Mouse (Mus musculus): Measurements from ENCODE around the gene Arhgef12. TPM values are rescaled to one million over a fixed set of nuclear protein-coding genes. Genes with fewer than 3 reads are reported as not detected.
"Not testable (repeated sequence)": the region's sequence is repeated elsewhere in the genome, so short reads cannot be mapped to it uniquely, and the experiment has no call there.

Arhgef12 gene
- total RNA-seq, 2 experiments from 2014 or later, result 154 to 160 TPM

DNA sequence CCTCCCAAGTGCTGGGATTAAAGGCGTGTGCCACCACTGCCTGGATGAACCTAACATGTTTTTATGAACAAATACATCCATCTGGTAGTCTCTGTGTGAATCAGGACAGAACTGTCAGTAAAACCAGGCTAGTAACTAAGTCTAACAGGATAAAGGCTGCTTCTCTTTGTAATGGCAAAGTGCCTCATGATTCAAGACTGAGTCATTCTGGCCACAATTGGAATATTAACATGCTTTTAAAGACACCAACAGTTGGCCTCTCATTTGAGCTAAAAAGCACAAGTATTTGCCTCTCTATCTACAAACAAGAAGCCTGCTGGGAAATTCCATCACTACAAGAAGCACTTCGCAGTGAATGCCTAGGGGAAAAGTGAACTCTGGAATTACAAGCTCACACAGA, 91.7 kb downstream of the Arhgef12 start:
- intact Hi-C loops (cut with DNase I), result no loop called here
- no peak for DNase-seq

DNA sequence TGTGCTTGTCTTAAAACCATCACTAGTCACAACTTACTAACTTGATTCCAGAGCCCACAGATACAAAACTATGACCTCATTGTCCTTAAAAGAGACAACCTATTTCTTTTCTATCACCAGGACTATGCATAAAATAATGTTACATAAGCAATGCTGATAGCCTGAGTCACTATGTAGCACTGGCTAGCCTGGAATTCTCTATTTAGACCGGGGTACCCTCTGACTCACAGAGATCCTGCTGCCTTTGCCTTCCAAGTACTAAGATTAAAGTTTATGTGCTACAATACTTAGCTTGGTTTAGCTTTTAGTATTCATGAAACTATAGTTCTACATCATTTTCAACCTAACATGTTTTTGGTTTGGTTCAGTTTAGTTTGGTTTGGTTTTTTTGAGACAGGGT, 92.2 kb downstream of the Arhgef12 start:
- intact Hi-C loops (cut with DNase I), result no loop called here
- no peak for DNase-seq

DNA sequence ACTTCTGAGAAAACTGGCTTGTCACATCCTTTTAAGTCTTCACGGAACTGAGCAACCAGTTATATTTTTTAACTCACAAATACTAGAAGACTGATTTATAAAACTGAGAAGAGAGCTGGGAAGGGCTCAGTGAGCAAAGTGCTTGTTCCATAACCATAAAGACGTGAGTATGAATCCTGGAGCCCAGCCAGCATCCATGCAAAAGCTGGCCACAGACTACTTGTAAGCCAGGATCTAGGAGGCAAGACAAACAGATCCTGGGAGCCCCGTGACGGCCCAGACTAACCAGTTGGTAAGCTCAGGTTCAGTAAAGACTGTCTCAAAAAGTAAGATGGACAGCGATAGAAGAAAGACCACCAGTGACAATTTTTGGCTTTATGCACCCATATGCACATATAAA, 94.5 kb downstream of the Arhgef12 start:
- intact Hi-C loops (cut with DNase I), result no loop called here
- DNase-seq, result no peak

DNA sequence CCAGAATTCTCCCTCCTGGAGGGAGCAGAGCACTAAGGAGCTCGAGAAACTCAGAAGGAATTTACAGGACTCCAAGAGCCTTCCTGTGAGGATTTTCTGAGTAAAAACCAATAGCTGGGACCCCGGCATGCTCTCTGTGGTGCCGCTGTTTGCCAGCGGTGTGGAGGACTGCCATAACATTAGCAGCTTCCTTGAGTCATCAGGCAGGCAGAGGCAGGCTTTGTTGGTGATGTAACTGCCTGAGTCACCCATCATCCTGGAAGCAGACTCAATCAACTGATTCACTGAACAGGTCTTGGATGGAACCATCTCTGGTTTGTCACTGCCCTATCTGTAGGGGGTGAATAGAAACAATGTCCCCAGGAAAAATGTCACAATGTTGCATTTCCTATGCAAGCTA, 96.0 kb downstream of the Arhgef12 start:
- intact Hi-C loops (cut with DNase I), result no loop called here
- DNase-seq, result no peak

DNA sequence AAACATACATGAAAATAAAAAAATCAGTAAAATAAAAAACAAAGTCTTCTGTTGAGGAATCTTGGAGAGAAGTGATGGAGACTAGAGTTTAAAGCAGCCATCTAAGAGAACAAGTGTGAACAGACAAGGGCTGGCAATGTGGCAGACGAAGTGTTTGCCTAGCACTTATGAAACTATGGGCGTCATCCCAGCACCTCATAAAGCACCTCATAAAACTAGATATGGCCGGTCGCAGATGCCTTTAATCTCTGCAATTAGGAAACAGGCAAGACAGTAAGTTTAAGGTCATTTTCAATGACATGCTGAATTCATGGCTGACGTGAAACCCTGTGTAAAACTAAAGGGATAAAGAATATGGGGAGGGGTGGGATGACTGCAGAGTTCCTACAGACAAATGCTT, 103.2 kb downstream of the Arhgef12 start:
- intact Hi-C loops (cut with DNase I), result loop anchor here (5.0 kb wide), 1 partner anchor 283 kb away; no protein-coding TSS in a partner anchor
- no peak for DNase-seq

DNA sequence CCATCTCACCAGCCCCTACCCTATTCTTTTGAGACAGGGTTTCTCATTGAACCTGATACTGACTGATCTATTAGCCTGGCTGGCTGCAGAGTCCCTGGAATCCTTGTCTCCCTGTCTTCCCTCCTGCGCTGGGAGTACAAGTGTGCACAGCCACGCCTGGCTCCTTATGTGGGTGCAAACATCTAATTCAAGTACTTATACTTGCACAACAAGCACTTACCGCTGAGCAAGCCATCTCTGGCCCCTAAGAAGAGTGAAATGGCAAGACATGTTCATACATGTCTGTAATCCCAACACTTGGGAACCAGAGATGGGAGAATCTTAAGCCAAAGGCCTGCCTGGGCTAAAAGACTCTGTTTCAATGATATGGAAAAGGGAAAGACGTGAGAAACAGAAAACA, 104.0 kb downstream of the Arhgef12 start:
- no peak for DNase-seq
- intact Hi-C loops (cut with DNase I), result loop anchor here (5.0 kb wide), 1 partner anchor 284 kb away; no protein-coding TSS in a partner anchor

DNA sequence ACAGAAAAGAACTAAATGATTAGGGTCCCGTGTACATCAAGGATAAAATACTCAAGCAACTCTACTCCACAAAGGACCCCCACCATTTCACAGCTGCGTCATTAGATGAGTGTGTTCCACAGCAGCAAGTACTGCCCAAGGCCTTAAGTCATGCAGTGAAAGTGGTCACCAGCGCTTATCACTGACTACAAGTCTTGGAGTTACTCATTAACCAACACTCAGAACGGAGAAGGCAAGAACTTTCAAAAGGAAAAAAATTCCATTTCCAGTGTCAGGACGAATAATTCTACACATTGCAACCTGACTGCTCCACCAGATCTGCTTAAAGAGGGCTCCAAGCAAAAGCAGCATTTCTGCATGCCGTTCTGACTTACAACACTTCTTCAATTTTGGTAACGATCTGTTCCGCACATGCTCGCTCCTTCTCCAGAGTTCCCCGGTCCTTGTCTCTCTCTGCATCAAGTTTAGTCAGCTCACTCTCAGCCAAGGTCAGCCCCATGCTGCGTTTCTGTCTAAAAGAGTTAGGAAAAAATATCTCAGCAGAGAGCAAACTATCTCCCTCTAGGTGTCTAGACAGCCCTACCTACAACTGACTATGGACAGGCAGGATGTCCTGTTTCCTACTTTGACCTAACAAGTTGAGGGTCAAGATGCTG, 106.3 kb downstream of the Arhgef12 start:
- intact Hi-C loops (cut with DNase I), result loop anchor here (1.0 to 5.0 kb wide), 2 partner anchors 107 to 287 kb away; partner anchors contain the start of gene Arhgef12
- no peak for DNase-seq

DNA sequence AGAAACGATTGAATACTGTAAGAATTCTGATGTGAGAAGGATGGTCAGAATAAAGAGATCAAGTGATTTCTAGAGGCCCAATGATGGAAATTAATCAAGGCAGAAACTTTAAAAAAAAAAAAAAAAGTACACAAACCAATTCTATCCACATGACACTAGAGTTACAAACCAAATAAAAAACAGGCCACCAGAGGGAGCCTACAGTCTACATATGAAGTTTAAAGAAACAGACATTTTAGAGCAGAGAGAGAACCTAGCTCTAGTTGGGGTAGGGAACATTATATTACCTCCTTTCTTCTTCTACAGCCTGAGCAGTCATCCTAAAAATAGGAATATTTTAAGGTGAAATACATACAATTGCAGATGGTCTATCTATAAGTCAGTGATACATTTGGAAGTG, 107.0 kb downstream of the Arhgef12 start:
- DNase-seq, result peak in 1 of 2 experiments; percentile 30
- intact Hi-C loops (cut with DNase I), result loop anchor here (1.0 to 5.0 kb wide), 2 partner anchors 107 to 287 kb away; partner anchors contain the start of gene Arhgef12

DNA sequence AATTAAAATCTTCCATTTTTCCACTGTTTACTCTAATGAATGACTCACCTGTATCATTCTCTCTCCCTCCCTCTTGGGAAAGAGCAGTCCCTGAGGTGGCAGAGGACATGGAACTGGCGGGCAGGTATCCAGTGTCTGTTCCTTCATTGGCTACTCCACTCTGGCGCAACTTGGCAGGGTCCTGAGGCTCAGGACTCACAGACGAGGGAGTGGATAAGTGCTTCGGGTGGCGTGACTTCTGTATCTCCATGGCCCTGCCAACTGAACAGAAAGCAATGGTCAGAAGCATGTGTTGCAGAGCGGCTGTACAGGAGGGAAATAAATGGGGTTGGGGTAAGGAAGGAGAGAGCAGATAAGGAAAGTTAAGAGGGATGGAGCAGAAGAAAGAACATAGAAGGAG, 109.5 kb downstream of the Arhgef12 start:
- peak in 1 of 2 experiments; percentile 26 for DNase-seq
- intact Hi-C loops (cut with DNase I), result no loop called here

DNA sequence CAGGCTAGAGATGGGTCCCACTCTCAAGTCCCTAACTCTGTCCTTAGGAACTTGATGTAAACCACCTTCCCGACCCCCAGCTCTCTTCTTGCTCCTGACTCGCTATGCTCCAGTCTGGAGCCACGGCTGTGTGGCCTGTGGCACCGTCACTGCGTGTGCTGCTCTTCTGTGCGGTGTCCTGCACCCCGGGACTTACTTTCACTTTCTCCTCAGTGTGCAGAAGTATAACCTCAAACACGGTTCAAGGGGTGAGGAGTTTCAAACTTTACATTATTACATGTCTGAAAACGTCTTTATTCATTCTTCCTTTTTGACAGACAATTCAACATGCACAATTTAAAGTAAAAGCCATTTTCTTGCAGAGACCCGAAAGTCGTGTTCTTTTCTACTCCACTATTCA, 111.7 kb downstream of the Arhgef12 start:
- DNase-seq, result no peak
- intact Hi-C loops (cut with DNase I), result no loop called here

DNA sequence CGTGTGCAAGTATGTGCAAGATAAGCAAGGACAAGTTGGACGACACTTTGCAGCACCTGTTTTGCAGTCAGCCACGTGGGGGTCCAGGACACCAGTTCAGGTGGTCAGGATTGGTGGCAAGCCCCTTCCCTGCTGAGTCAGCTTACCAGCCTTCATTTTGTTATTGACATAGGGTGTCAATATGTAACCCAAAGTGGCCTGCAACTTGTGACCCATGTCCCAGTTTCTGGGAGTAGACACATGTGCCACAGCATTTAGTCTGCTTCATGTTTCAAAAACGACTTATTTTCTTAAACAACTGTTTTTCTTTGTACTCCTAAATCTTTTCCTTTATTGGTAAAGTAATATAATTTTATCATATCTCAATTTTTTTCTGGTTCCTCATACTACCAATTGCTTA, 112.3 kb downstream of the Arhgef12 start:
- intact Hi-C loops (cut with DNase I), result no loop called here
- DNase-seq, result no peak

DNA sequence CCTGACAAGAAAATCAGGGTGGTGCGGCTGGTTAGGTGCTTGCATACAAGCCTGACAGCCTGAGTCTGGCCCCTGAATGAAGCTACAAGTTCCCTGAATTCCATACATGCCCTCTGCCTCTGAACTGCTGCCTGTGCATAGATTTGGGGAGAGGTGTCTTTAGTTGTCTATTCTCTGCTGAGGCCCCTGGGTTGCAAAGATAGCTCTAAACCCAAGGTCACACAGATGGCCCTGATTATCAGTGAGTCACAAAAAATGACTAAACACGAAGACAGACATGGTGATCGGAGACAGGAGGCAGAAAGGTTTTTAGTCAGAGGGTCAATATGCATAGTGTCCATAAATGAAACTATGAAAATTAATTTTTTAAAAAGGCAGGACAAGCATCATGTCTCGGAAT, 113.4 kb downstream of the Arhgef12 start:
- DNase-seq, result no peak
- intact Hi-C loops (cut with DNase I), result no loop called here

DNA sequence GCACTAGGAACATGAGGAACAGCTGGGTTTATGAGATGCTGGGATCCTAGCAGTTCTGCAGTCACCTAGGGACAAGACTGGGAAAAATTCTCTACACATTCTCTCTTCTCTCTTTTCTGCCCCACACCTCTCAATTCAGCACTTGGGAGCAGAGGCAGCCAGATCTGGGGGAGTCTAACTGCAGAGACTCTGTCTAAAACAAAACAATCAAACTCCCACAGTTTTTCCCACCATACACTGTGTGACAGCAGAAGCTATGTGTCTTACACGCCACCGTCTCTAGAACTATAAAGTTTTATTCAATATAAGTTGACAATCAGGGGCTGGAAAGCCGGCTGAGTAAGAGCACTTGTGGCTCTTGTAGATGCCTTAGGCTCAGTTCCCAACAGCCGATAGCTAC, 119.1 kb downstream of the Arhgef12 start:
- intact Hi-C loops (cut with DNase I), result no loop called here
- DNase-seq, result no peak

DNA sequence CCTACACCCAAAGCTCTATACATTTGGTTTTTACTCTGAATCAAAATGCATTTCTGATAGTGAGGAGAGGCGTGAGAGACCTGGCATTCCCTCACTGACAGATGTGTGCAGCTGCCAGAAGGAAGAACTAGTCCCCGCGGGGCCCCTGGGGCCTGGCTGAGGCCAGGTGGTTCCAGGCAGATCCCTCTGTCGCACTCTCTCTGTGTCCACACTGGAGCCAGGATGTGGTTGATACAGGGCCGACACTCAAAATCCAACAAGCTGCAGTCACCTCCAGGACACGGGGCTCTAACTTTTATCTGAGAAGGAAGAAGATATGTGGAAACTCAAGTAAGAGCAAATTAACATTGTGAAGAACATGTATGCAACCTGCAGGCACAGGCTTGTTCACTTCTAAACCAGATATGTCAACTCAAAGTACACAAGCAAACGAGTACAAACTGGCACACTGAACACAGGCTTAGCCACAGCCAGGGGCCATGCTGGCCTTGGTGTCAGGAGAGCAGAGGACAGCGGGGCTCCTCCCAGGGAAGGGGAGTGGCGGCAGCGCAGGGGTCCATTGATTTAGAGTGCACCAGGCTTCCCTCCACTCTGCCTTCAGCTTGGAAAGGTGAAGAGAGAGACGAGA, 138.0 kb downstream of the Arhgef12 start:
- DNase-seq, result no peak
- intact Hi-C loops (cut with DNase I), result no loop called here

DNA sequence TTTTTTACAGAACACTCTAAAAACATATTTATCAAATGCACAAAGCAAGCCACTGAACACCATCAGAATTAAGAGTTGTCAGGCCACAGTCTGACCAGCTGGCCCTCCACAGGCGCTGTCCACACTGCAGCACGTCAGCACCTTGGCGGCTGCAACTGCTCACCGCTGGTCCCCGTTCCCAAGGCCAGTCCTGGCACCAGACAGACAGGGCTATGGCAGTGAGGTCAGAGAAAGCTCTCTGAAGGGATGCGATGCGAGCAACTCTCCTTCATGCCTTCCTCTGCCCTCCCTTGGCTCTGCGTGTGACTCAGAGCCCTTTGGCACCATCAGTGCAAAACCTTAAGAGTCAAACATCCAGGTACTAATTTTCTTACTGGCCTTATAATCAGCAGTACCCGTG, 139.3 kb downstream of the Arhgef12 start:
- intact Hi-C loops (cut with DNase I), result no loop called here
- DNase-seq, result no peak

DNA sequence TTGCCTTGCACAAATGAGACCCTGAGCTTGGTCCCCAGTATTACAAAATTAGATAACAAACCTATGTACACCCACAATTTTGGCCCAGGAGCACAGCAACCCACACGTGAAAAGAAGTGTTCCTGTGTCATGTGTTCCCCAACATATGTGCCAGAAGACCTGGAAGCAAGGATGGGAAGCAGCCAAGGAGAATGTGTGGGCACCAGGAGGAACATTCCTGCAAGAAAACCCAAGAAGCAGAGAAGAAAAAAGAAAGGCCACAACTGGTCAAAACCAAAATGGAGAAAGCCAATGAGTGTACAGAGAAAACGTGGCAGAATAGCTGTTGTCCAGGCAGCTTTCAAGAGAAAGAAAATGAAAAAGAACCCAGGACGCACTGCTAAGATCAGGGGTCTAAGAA, 142.2 kb downstream of the Arhgef12 start:
- intact Hi-C loops (cut with DNase I), result not testable (repeated sequence)

DNA sequence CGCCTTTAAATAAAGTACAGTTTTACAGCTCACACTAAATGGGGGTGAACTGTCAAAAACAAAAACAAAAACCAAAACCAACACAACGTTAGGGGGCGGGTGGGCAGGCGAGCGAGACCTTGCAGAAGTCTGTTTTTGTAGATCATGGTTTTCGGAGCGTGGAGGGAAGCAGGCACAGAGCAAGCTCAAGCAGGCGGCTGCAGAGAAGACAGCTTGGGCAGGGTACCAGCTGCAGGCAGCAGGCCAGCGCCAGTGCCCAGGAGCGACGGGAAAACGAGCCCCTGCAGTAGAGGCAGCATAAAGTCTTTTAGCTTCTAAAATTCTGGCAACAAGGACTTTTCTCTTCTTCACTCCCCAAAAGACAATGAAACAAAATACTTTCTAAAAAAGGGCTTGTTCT, 142.7 kb downstream of the Arhgef12 start:
- intact Hi-C loops (cut with DNase I), result no loop called here
- no peak for DNase-seq

More for the DNA sequence above, 142.2 kb downstream of the Arhgef12 start:
- not testable (repeated sequence) for DNase-seq

DNA sequence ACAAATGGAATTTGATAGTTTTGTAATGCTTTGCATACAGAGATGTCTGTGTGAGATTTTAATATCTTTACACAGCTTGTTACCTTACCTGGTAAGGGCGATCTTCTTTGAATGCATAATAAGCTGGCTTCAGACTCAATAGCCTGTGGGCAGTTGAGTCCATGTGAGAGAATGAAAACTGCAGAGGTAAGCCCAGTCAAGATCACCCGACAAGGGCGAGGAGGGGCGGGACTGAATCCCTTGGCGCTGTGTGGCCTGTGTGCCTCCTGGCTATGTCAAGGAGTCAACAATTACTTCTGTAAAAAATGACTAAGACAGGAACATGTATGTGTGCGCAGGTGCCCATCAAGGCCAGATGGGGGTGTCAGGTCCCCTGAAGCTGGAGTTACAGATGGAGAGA, 144.5 kb downstream of the Arhgef12 start:
- no peak for DNase-seq
- intact Hi-C loops (cut with DNase I), result no loop called here

DNA sequence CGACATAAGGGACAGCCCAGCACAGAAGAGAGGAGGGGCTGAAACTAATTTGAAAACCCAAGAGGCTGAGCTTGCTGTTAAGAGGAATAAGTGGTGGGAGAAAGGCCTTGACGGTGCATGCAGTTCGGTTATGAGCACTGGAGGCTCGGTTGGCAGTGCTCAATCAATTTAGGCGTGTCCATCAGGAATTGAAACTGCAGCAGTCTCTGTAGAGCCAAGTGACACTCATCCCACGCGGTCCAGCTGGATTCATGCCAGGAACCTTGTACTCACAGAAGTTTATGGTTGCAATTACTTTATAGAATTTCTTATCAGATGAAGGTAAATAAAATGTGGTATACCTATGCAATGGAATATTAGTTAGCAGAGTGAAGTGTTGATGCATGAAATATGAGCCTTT, 148.6 kb downstream of the Arhgef12 start:
- intact Hi-C loops (cut with DNase I), result no loop called here
- no peak for DNase-seq

DNA sequence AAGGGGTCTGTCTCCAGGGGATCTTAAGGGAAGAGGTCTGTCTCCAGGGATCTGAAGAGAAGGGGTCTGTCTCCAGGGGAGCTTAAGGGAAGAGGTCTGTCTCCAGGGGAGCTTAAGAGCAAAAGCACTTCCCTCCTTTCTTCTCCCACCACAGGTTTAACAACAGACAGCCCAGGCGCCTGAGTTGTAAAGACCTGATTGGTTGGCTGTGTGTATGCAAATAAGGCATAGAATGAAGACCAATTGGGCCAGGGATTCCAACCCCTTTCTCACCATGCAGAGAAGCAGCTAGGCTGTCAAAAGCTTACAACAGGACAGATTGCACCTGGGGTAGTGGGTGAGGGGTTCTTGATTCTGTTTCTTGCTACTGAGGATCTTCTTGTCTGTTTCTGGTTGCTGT, 158.7 kb downstream of the Arhgef12 start:
- intact Hi-C loops (cut with DNase I), result no loop called here

DNA sequence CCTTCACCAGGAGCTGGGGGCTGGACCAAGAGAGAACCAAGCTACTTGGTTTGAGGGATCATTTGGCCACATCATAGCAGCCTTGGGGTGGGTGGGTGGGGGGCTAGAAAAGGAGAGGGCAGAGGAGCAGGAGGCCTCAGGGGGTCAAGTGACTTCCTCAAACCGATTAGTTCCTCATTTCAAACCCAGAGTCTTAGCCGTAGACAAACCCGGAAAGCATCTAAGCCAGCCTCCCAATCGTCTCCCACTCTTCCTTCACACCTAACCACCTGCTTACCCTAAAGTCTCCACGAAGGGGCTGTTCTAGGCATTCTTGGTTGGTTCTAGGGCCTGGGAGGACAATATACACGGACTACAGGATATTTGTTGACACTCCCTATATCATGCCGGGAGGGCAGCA, 161.9 kb downstream of the Arhgef12 start:
- intact Hi-C loops (cut with DNase I), result loop anchor here (2.0 kb wide), 1 partner anchor 618 kb away; no protein-coding TSS in a partner anchor
- DNase-seq, result no peak

More for the DNA sequence above, 158.7 kb downstream of the Arhgef12 start:
- no peak for DNase-seq

DNA sequence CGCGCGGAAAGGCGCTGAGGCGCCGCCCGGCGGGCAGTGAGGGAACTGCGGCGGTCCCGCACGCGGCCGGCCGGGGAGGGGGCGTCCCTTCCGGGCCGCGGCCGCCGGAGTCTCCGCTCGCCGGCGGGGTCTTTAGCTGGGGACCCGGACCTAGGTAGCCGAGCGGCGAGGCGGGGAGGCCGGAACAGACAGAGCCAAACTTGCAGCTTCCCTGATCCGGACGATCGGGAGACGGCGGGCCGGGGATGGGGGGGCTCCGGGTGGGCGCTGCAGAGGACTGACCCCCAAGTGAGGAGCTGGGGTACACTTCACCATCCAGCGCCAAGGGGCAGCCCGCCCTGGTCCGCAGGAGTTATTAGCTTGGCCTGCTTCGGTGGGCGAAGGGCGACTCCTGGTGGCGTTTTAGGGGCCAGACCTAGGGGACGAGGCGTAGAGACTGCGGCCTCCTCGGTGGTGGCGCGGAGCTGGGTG, 162.5 kb downstream of the Arhgef12 start:
- intact Hi-C loops (cut with DNase I), result loop anchor here (1.0 to 2.0 kb wide), 6 partner anchors 156 to 618 kb away; no protein-coding TSS in a partner anchor
- DNase-seq, result peak; percentile 85 to 87
